Mouse (Mus musculus) adrenal gland, postnatal 14 days (tissue): ENCODE measurements around the gene Pip4p1. TPM values are rescaled to one million over a fixed set of nuclear protein-coding genes. Genes with fewer than 3 reads are reported as not detected.
"Not testable (repeated sequence)": the region's sequence is repeated elsewhere in the genome, so short reads cannot be mapped to it uniquely, and the experiment has no call there.

Source experiments
- DNase-seq: peaks from one replicate; pipeline ENCODE4 v3.0.0; 2021; ENCODE audit warnings: mixed read lengths
- total RNA-seq: library from RNA; stranded (reverse); gene quantifications from 2 replicates; pipeline ENCODE4 v1.2.3, GENCODE M21; 2021

Pip4p1 gene
- total RNA-seq, 1 experiment from 2014 or later, result 44.3 TPM

DNA sequence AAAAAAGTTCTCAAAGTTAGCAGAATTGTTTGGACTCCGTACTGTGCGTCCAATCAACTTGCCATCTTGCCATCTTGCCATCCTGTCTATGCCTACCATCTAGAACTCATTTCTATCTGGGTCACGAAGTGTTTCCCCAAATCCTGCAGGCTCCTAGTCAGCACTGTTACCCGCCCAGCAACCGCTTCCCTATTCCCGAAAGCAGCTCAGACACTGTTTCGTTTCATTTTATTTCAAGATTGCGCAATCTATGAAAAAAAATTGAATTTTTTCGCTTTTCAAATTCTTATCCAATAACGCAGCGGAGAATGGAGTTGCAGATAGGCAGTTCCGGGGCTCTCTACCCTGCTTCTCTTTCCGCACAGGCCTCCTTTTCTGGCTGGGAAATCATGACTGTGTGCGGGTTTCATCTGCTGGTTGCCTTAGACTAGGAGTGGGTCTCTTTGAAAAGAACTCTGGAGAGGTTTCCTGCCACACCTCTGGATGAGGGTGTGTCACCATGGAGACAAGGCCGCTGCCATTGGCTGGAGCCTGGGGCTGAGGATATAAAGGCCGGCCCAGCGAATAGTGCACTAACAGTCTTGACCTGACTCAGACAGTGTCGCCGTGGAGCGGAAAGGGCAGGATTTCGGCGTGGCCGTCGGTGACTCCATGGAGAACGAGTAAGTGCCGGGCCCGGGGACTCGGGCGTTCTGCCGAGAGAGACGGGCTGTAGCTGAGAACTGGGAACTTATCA lies 13.4 kb upstream of the Pip4p1 start, which contains the start of gene Gm49342:
TSS of gene Gm49342 (plus strand) at position 586 of the 736 bp plus-strand sequence.
- DNase-seq, result peak; percentile 97

GRCm38 (mm10) chr14:50938940-50939339 lies 8.3 kb upstream of the Pip4p1 start:
- DNase-seq, result no peak

DNA sequence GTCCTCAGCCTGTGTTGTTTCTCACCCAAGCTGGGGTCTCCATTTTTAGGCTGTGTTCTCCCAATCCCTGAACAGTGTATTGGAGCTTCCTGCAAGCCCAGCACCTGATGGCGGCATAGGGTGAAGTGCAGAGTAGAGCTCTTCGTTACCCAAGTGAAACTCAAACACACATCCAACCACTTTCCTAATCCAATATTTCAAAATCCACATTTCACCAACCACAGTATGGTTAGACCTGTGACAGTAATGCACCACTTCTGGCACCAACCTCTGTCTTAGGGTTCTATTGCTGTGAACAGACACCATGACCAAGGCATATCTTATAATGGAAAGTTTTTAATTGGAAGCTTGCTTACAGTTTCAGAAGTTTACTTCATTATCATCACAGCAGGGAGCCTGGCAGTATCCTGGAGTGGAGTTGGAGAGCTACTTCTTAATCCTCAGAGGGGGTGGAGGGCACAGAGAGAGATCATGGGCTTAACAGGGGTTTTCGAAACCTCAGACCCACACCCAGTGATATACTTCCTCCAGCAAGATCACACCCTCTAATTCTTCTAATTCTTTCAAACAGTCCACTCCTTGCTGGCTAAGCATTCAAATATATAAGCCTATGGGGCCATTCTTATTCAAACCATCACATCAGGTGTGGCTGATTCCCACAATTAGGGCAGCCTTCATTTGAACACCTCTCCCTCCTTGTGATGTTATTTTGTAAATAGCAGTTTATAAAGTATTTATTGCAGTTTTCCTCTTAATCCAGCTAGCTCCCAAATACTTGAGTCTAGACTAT lies 7.7 kb upstream of the Pip4p1 start:
- no peak for DNase-seq

- no peak for DNase-seq
Measured at GRCm38 (mm10) chr14:50936649-50937048, 6.0 kb upstream of the Pip4p1 start.

GRCm38 (mm10) chr14:50931493-50932020 lies 901 bp upstream of the Pip4p1 start:
- DNase-seq, result no peak

DNA sequence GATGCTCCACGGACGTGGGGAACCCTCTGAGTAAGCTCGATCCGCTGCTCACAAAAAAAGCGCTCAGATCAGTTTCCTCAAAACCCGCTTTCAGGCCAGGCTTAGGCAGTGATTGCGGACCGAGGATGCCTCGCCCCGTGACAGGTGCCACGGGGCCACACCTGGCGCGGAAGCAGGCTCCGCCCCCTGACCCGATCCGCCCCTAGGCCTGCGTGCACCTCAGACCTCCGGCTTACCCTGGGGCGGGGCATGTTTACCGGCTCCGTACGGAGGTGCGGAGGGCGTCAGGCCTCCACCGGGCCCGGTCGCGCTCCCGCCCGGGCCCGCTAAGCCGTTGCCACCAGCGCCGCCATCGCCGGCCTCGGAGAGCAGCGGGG lies 291 bp downstream of the Pip4p1 start:
- peak; percentile 74 for DNase-seq

DNA sequence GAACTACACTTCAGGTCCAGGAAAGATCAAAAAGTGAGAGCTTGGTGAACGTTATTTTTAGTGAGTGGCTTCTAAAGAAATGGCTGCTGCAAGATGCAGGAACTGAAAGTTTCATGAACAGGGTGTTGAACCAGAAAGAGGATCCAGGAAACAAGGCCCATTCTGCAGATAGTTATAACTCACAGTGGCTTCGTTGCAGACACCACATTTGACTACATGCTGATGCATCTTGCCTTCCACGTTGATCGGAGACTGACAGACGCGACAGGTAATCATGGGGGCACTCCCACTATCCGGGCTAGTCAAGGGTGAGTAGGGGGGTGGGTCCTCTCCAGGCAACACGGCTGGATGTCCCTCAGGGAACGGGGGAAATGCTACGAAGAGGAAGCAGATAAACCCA lies 705 bp downstream of the Pip4p1 start:
- peak; percentile 21 for DNase-seq

DNA sequence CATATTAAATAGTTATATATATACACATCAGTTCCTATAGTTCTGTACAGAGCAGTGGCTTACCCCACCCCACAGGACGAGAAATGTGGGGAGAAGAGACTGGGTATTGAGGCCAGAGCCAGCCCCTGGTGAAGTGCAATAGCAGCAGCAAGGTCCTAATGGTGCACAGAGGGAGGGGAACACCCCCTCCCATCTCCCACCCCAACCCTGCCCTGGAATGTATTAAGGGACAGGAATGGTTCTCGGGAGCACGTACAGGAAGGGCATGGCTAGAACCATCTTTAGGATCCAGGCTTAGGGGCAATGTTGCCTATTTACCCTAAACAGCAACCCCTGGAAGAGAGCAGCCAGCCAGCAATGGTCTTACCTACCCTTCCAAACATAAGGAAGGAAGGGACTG lies 3.3 kb downstream of the Pip4p1 start:
- DNase-seq, result no peak

DNA sequence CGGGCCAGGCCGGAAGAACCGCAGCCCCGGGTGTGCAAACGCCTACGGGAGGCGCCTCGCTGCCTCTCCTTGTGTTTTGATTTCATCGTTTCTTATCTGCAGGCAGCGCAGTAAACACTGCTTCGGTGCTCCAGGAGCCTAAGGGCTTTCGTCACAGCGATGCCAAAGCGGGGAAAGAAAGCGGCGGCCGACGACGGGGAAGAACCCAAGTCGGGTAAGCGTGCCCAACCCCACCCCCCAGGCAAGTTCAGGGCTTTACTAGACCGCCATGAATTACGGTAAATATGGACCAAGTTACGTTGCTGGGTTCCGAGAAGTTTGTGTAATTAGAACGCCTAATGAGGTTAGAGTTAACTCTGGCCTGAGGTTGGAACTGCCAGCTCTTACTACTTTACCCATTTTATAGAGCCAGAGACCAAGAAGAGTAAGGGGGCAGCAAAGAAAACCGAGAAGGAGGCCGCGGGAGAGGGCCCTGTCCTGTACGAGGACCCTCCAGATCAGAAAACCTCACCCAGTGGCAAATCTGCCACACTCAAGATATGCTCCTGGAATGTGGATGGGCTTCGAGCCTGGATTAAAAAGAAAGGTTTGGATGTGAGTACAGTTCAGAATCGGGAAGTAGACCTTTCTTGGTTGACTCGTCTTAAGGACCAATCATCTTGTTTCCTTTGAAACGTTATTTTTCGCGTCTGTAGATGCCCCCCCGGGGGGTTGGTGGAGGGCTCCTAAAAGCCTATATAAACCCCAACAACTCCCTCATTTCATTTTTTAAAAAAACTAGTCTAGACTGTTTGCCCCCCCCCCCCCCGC lies 5.3 kb downstream of the Pip4p1 start:
- DNase-seq, result no peak

- peak; percentile 97 for DNase-seq
Measured at GRCm38 (mm10) chr14:50924281-50925064, 6.2 kb downstream of the Pip4p1 start, which contains the start of the genes Osgep and Apex1. TSS of gene Osgep (minus strand) at chr14:50924893. TSS of gene Apex1 (plus strand) at chr14:50924968.

- DNase-seq, result not testable (repeated sequence)
Measured at GRCm38 (mm10) chr14:50923437-50923836, 7.2 kb downstream of the Pip4p1 start.

GRCm38 (mm10) chr14:50911356-50911755 lies 19.3 kb downstream of the Pip4p1 start:
- DNase-seq, result no peak

- no peak for DNase-seq
Measured at GRCm38 (mm10) chr14:50908126-50908525, 22.5 kb downstream of the Pip4p1 start.

GRCm38 (mm10) chr14:50905327-50905726 lies 25.3 kb downstream of the Pip4p1 start:
- DNase-seq, result not testable (repeated sequence)

- no peak for DNase-seq
Measured at GRCm38 (mm10) chr14:50904828-50905129, 25.9 kb downstream of the Pip4p1 start.

- peak; percentile 58 for DNase-seq
Measured at GRCm38 (mm10) chr14:50903973-50904827, 26.5 kb downstream of the Pip4p1 start.

GRCm38 (mm10) chr14:50897992-50898391 lies 32.7 kb downstream of the Pip4p1 start:
- not testable (repeated sequence) for DNase-seq

DNA sequence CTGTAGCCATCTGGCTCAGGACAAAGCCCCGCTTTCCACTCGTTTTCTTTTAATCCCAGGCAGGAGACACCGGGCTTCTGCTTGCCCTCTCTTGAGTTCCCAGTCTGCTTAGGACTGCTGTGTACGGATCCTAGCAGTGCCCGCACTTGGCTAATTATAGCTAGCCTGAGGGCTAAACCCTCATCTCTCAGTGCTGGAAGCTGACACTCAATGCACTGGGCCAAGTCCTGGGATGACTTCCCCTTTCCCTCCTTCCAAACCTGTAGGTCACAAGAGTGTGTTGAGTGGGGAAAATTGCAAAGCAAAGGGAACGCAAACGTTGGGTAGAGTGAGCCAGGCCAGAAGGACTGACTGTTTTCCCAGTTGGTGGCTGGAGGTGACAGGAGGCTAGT lies 33.3 kb downstream of the Pip4p1 start, which contains the start of gene Klhl33:
TSS of gene Klhl33 (minus strand) at position 134 of the 392 bp plus-strand sequence.
- DNase-seq, result no peak

DNA sequence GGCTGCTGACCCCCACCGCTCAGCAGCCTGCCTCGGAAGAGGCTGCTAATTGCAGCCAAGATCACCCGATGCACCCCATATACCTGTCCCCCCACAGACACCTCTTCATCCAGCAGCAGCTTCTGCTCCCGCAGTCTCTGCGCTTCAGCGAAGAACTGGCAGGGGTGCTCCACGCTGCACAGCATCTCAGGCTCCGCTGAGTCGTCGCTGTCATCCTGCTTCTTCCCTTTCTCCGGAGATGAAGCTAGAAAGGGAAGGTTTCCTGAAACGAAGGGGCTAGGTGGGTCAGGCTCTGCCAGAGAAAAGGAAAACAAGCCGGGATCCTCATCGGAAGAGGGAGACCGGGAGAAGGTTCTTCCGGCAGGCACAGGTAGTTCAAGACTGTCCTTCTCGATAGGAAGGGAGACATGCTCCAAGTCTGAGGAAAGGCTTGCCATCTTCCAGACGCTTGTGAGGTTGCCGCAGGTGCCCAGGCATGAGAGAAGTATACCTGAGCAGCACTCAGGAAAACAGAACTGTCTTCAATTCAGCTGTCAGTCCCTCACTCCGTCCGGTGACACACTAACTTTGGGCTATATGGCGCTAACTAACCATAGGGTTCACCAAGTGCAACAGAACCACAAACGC lies 33.8 kb downstream of the Pip4p1 start:
- DNase-seq, result peak; percentile 29
